11 mouse cellular contexts compared by ENCODE assay signal in the genomic region with DNA sequence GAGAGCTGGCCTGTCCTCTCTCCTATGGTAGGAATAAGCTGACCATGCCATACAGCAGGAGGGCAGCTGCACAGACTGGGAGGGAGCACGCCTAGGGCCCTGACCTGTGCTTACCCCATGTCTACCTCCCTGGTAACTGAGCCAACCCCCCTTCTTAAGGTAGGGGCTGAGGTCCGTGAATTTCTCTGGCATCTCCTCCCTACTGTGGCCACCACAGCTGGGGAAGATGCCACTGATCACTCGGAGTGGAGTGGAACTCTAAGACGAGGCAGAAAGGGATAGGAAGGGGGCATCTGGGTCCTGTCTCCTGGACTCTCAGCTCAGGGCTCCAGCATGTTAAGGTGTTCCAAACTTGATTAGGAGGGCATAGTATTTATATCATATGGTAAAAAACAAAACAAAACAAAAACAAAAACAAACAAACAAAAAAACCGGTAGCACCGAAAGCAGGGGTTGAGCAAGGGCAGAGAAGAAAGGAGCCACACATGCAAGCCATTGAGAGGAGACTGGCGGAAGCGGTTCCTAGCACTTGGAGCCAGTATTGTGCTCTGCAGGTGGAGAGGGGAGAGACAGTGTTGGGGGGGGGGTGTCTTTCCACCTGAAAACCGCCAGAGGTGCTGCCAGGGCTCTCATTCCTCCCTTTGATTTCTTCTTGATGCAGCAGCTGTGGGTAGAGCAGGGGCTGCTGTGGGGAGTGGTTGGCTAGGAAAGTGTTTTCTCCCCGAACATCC. TPM values are rescaled to one million over a fixed set of nuclear protein-coding genes. Genes with fewer than 3 reads are reported as not detected.
DNase-seq lines count a peak whose midpoint lies in the region; ATAC-seq lines count a peak whose summit lies in the region.
"Had no signal": no experiment of that assay in that cellular context is flagged by ENCODE, and none has a peak within 500 bp of the region (broad histone marks: within the 10 kb centered on the region; RNA-seq: fewer than 3 reads in every experiment).

No protein-coding gene starts in this region.

- no peaks in the 10 kb centered on the region for H3K27me3 ChIP-seq in lung, embryonic 15.5 days
- H3K27me3 ChIP-seq in liver, embryonic 12.5 days (replicated peaks) = peaks cover 37% of the 10 kb centered on the region

- peak; percentile 23; the same call in 1 of the 2 replicates for ATAC-seq in lung, embryonic 15.5 days (ENCODE audit: borderline replicate concordance, extremely low read depth, low FRiP score, low TSS enrichment)
- ATAC-seq in liver, embryonic 12.5 days = 0 out of 2 replicates have a peak, but pooled peaks have one; percentile 8

- H3K9me3 ChIP-seq in lung, embryonic 15.5 days = no peaks in the 10 kb centered on the region
- H3K9me3 ChIP-seq in liver, embryonic 12.5 days (replicated peaks) = no peaks in the 10 kb centered on the region
- H3K9me3 ChIP-seq: limb, embryonic 13.5 days had no signal

- 37% methylated on average over 10 of the region's 10 CpGs for WGBS in lung, embryonic 15.5 days
- 55% methylated on average over 10 of the region's 10 CpGs for WGBS in liver, embryonic 12.5 days (ENCODE audit: insufficient replicate concordance)

- intact Hi-C loops in heart, postnatal 36 days (cut with DNase I) = no loop called here

- DNase-seq in heart, adult 11 months = peak; percentile 93
- no peak for DNase-seq in heart, postnatal 36 days
- no peak for DNase-seq in lung, postnatal 36 days
- peak; percentile 63 for DNase-seq in thymus, postnatal 0 days (ENCODE audit: low spot score)
- DNase-seq in B cell, adult 2 months = no peak
- DNase-seq in left cerebral cortex, adult 9 months (ENCODE audit: low spot score in 2 of 2) = no peak
- DNase-seq: kidney, adult 18-20 months had no signal

- no peaks in the 10 kb centered on the region for H3K36me3 ChIP-seq in lung, embryonic 15.5 days
- H3K36me3 ChIP-seq in liver, embryonic 12.5 days = no peaks in the 10 kb centered on the region
- H3K36me3 ChIP-seq: limb, embryonic 13.5 days had no signal

- H3K4me1 ChIP-seq in lung, embryonic 15.5 days = peaks cover 66% of the 10 kb centered on the region
- H3K4me1 ChIP-seq in liver, embryonic 12.5 days = peaks cover 51% of the 10 kb centered on the region

- H3K9ac ChIP-seq in lung, embryonic 15.5 days = no peak overlapping the region
- no peak overlapping the region for H3K9ac ChIP-seq in liver, embryonic 12.5 days
- H3K9ac ChIP-seq: limb, embryonic 13.5 days had no signal

- peak overlapping the region; percentile 89 for H3K27ac ChIP-seq in lung, embryonic 15.5 days
- peak overlapping the region; percentile 60 for H3K27ac ChIP-seq in liver, embryonic 12.5 days
- H3K27ac ChIP-seq: limb, embryonic 13.5 days had no signal

- no peak overlapping the region for H3K4me2 ChIP-seq in lung, embryonic 15.5 days
- H3K4me2 ChIP-seq in liver, embryonic 12.5 days = no peak overlapping the region
- H3K4me2 ChIP-seq: limb, embryonic 13.5 days had no signal

- no peak overlapping the region for H3K4me3 ChIP-seq in lung, embryonic 15.5 days
- H3K4me3 ChIP-seq in liver, embryonic 12.5 days = no peak overlapping the region
- H3K4me3 ChIP-seq: erythroblast, embryonic 14.5 days; limb, embryonic 13.5 days had no signal

RNA-seq across cellular contexts. Expression of a gene that starts 56.6 kb away (rescaled TPM):
- total RNA-seq in heart, postnatal 36 days (2021) = not detected
- 0.16 TPM in 1 of 2 replicates, not detected in the other for polyA plus RNA-seq in lung, embryonic 15.5 days (2015; fragmentation: Nextera tagmentation; extraction: Ambion mirVana)
- polyA plus RNA-seq in liver, embryonic 12.5 days (2016; fragmentation: Nextera tagmentation; extraction: Ambion mirVana) = 4.4 and 5.8 TPM in 2 replicates
- not detected in 2 replicates for polyA plus RNA-seq in thymus, postnatal 0 days (2015; fragmentation: Nextera tagmentation; extraction: Ambion mirVana)
- polyA plus RNA-seq: erythroblast, embryonic 14.5 days; limb, embryonic 13.5 days had no signal

Comparison
In these comparisons a context has a peak if more than half of its experiments do, and no peak if none do; other contexts are left out.
1. DNase-seq: peak in heart, adult 11 months (single experiment) and thymus, postnatal 0 days (single experiment); none in heart, postnatal 36 days (0 of 2), lung, postnatal 36 days (single experiment), B cell, adult 2 months (0 of 2) and left cerebral cortex, adult 9 months (0 of 2).